ENCODE assay signal across 9 mouse cellular contexts in the genomic region with DNA sequence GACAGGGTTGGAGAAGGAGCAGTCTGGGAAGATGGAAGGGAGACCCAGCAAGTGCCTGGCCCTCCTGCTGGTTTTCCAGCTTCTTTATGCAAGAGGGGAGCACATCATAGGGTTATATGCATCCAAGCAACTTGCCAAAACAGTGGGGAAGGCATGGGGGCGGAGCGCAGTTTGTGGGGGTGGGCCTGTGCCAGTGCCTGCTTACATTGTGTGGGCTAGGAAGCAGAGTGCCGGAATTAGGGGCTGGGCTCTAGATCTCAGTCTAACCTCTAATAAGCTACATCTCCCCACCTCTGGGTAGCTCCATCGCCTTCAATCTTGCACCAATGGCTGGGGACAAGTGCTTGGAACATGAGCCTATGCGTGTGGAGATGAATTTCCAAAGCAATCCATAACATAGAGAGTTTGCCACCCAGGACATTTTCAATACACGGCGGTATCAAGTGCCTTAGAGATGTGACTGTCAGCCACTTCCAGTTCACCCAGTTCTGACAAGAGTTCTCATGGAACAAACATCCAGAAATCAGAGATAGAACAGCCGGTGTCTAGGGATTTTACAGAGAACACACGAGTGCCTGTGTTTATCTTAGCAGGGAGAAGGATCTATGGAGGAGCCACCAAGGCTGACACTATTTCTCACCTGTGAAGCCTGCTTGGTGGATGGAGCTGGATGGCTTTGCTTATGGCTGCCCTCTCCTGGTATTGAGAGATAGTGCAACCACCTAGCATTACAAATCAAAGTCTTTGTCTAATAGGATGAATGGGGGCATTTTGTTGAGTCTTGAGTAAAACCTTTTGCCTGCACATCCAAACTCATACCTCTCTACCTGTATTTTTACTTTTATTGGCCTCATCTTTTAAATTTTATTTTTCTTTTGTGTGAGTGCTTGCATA. TPM values are rescaled to one million over a fixed set of nuclear protein-coding genes. Genes with fewer than 3 reads are reported as not detected.
A peak's percentile ranks its signal among the peaks of the same experiment; 100 is the strongest.
DNase-seq lines count a peak whose midpoint lies in the region; ATAC-seq and TF ChIP-seq lines count a peak whose summit lies in the region.
"Had no signal": no experiment of that assay in that cellular context is flagged by ENCODE, and none has a peak within 500 bp of the region (broad histone marks: within the 10 kb centered on the region; RNA-seq: fewer than 3 reads in every experiment).

No protein-coding gene starts in this region.

- H3K9me3 ChIP-seq in lung, embryonic 14.5 days (ENCODE audit: low read depth, low read length) = peaks cover 52% of the 10 kb centered on the region
- peaks cover 11% of the 10 kb centered on the region; the same call in 1 of the 2 replicates for H3K9me3 ChIP-seq in intestine, embryonic 15.5 days

- 0 out of 2 replicates have a peak, but pooled peaks have one; percentile 7 for ATAC-seq in lung, embryonic 14.5 days (ENCODE audit: insufficient read depth)
- peak; percentile 41; the same call in 1 of the 2 replicates for ATAC-seq in common myeloid progenitor, adult 5-6 weeks (replicated peaks; ENCODE audit: low read depth, poor library complexity, severe bottlenecking)
- ATAC-seq in intestine, embryonic 15.5 days = peak; percentile 34

- peak; percentile 41 for DNase-seq in lung, embryonic 14.5 days
- no peak for DNase-seq in lung, postnatal 14 days
- DNase-seq in retina, embryonic 14.5 days (ENCODE audit: low spot score) = peak; percentile 44
- no peak for DNase-seq in spleen, postnatal 14 days (ENCODE audit: low spot score in 2 of 2)
- DNase-seq in layer of hippocampus, adult 9-10 months (ENCODE audit: low spot score) = no peak
- no peak for DNase-seq in thymus, postnatal 25 days

- H3K36me3 ChIP-seq in lung, embryonic 14.5 days (ENCODE audit: insufficient read depth) = no peaks in the 10 kb centered on the region
- no peaks in the 10 kb centered on the region for H3K36me3 ChIP-seq in intestine, embryonic 15.5 days

- no peaks in the 10 kb centered on the region for H3K27me3 ChIP-seq in lung, embryonic 14.5 days (ENCODE audit: insufficient read depth, low read length)
- no peaks in the 10 kb centered on the region for H3K27me3 ChIP-seq in intestine, embryonic 15.5 days (replicated peaks)

- no peak overlapping the region for H3K4me2 ChIP-seq in lung, embryonic 14.5 days
- H3K4me2 ChIP-seq in intestine, embryonic 15.5 days (replicated peaks) = no peak overlapping the region

- no peak overlapping the region for H3K9ac ChIP-seq in lung, embryonic 14.5 days
- no peak overlapping the region for H3K9ac ChIP-seq in intestine, embryonic 15.5 days

- H3K4me1 ChIP-seq in lung, embryonic 14.5 days (ENCODE audit: insufficient read depth) = no peaks in the 10 kb centered on the region
- no peaks in the 10 kb centered on the region for H3K4me1 ChIP-seq in intestine, embryonic 15.5 days (replicated peaks)
- H3K4me1 ChIP-seq: megakaryocyte, embryonic 14.5 days had no signal

- no peak overlapping the region for H3K4me3 ChIP-seq in lung, embryonic 14.5 days (ENCODE audit: low read depth, low read length)
- no peak overlapping the region for H3K4me3 ChIP-seq in intestine, embryonic 15.5 days (replicated peaks)

- WGBS in lung, embryonic 14.5 days = 61% methylated on average over 9 of the region's 9 CpGs
- 65% methylated on average over 9 of the region's 9 CpGs for WGBS in intestine, embryonic 15.5 days

- H3K27ac ChIP-seq in lung, embryonic 14.5 days (ENCODE audit: low read depth) = no peak overlapping the region
- H3K27ac ChIP-seq in intestine, embryonic 15.5 days = no peak overlapping the region

- TF ChIP-seq CTCF in lung, embryonic 14.5 days (IDR thresholded peaks at IDR 0.05; ENCODE audit: low read depth) = peak; percentile 54

RNA-seq across cellular contexts. Expression of a gene that starts 23.9 kb away (rescaled TPM):
- 0.18 TPM in 1 of 2 replicates, not detected in the other for polyA plus RNA-seq in lung, embryonic 14.5 days (2014; fragmentation: Nextera tagmentation; extraction: Ambion mirVana)
- total RNA-seq in common myeloid progenitor, adult 5-6 weeks (2017) = not detected in 2 replicates
- not detected in 2 replicates for polyA plus RNA-seq in intestine, embryonic 15.5 days (2015; fragmentation: Nextera tagmentation; extraction: Ambion mirVana)

RNA-seq across cellular contexts. Expression of a gene that starts 23.9 kb away (rescaled TPM):
- polyA plus RNA-seq in lung, embryonic 14.5 days (2014; fragmentation: Nextera tagmentation; extraction: Ambion mirVana) = 215 and 225 TPM in 2 replicates
- 186 and 205 TPM in 2 replicates for total RNA-seq in common myeloid progenitor, adult 5-6 weeks (2017)
- polyA plus RNA-seq in intestine, embryonic 15.5 days (2015; fragmentation: Nextera tagmentation; extraction: Ambion mirVana) = 158 and 160 TPM in 2 replicates

Comparison
In these comparisons a context has a peak if more than half of its experiments do, and no peak if none do; other contexts are left out.
1. DNase-seq: peak in lung, embryonic 14.5 days (single experiment) and retina, embryonic 14.5 days (single experiment); none in lung, postnatal 14 days (single experiment), spleen, postnatal 14 days (0 of 2), layer of hippocampus, adult 9-10 months (single experiment) and thymus, postnatal 25 days (single experiment).
2. Peak in every context shown above with its lines, with median percentiles within 50 percentile points of each other: ATAC-seq.